Mouse (Mus musculus): ENCODE measurements around the gene Acot7.

DNA sequence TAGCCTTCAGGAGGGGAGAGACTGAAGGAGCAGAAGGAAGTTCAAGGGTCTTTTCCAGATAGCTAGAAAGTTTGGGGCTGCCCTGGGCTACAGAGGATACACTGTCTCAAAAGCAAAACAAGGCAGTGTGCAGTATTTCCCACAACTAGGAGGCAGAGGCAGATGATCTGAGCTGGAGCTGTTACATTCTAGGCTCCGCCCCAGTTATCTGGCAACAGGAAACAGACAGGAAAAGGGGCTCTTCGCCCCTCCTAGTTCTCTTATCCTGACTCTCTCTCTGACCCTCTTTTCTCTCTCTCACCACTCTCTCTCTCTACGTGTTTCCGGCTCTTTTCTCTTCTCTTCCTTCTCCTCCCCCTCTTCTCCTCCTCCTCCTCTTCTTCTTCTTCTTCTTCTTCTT, 118.0 kb downstream of the Acot7 start:
- TF ChIP-seq CTCF (IDR thresholded peaks at IDR 0.05; ENCODE audit: borderline replicate concordance, insufficient read depth, low read depth, low read length) (no peak), POLR2A (IDR thresholded peaks at IDR 0.05; ENCODE audit: borderline replicate concordance, insufficient read depth, low read length) (no peak)
